Mouse (Mus musculus) neural tube, embryonic 12.5 days (tissue): ENCODE measurements around the gene Cxcl9. TPM values are rescaled to one million over a fixed set of nuclear protein-coding genes. Genes with fewer than 3 reads are reported as not detected.

Source experiments
- ATAC-seq: fragments of 200-750 bp; cut with Nextera tagmentation; 2 replicates; pipeline ENCODE4 v1.8.0; 2017; ENCODE audit warnings: low read depth, mild to moderate bottlenecking, moderate TSS enrichment, moderate library complexity; ENCODE audit not compliant: low FRiP score
- H3K27ac ChIP-seq: fragments of 300-500 bp; sonication (generic); 2 replicates; pipeline ENCODE4 v1.5.1; 2016
- H3K27me3 ChIP-seq: fragments of 300-500 bp; sonication (generic); replicated peaks from 2 replicates; pipeline ENCODE4 v1.6.1; 2016; ENCODE audit warnings: mild to moderate bottlenecking
- H3K36me3 ChIP-seq: fragments of 300-500 bp; sonication (generic); 2 replicates; pipeline ENCODE4 v1.6.1; 2016; ENCODE audit warnings: mild to moderate bottlenecking
- H3K4me1 ChIP-seq: fragments of 300-500 bp; sonication (generic); 2 replicates; pipeline ENCODE4 v1.6.1; 2016
- H3K4me2 ChIP-seq: fragments of 300-500 bp; sonication (generic); replicated peaks from 2 replicates; pipeline ENCODE4 v1.6.1; 2016; ENCODE audit warnings: mild to moderate bottlenecking
- H3K4me3 ChIP-seq: fragments of 300-500 bp; sonication (generic); 2 replicates; pipeline ENCODE4 v1.5.1; 2016
- H3K9ac ChIP-seq: fragments of 300-500 bp; sonication (generic); 2 replicates; pipeline ENCODE4 v1.6.1; 2016; ENCODE audit warnings: mild to moderate bottlenecking
- H3K9me3 ChIP-seq: fragments of 300-500 bp; sonication (generic); 2 replicates; pipeline ENCODE4 v1.6.1; 2016; ENCODE audit warnings: mild to moderate bottlenecking
- WGBS: fragments of 180-500 bp; shearing (Covaris S2); methylation state at CpG from one replicate; pipeline ENCODE4 v1.1.7; 2016; 5-methylcytosine and 5-hydroxymethylcytosine counted together
- polyA plus RNA-seq: library from polyadenylated mRNA; unstranded; fragments of >200 nt; fragmentation: Nextera tagmentation; extraction: Ambion mirVana; gene quantifications from 2 replicates; pipeline ENCODE4 v1.2.1, GENCODE M21; 2016

Cxcl9 gene
- polyA plus RNA-seq, 1 experiment from 2014 or later = not detected

- Histone ChIP-seq H3K4me3 (no peak overlapping the region), H3K27me3 (no peaks in the 10 kb centered on the region), H3K27ac (no peak overlapping the region), H3K36me3 (peaks cover 61% of the 10 kb centered on the region), H3K4me1 (peaks cover 10% of the 10 kb centered on the region), H3K9ac (no peak overlapping the region), H3K4me2 (no peak overlapping the region), H3K9me3 (no peaks in the 10 kb centered on the region)
- ATAC-seq = no peak
- WGBS = 85% methylated on average over 3 of the region's 3 CpGs
These were observed 23.6 kb downstream of the Cxcl9 start for GRCm38 (mm10) chr5:92304291-92304690.

DNA sequence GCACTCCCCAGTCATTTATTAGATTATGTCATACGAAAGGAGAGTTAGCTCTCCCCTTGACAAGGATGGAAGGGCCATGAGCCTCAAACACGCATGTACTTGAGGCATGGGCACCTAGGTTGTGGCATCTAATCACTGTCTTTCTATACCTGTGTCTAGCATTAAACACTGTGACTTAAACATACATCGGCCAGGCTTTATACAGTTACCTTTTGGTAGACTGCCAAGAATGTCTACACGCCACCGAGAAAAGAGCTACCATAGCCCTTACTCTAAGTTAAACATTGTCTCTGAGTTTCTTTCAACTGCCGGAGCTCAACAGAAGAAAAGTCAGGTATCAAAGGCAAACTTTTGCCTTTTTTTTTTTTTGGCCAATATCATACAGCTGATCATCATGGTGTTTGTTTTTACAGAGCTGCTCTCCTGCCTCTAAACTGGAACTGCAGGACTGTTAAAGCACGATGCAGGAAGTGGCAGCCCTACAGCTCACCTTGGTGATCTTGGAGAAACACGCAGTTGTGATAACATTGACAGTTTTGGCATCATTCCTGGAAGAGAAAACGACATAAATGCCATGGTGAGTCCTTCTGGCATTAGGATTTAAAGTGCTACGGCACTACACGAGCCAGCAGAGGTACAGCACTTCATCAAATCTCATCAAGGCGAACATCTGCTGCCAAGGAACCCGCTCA, 25.6 kb downstream of the Cxcl9 start:
- Histone ChIP-seq H3K9ac (no peak overlapping the region), H3K27me3 (no peaks in the 10 kb centered on the region), H3K4me2 (no peak overlapping the region), H3K4me1 (no peaks in the 10 kb centered on the region), H3K27ac (no peak overlapping the region), H3K4me3 (no peak overlapping the region), H3K36me3 (peaks cover 77% of the 10 kb centered on the region), H3K9me3 (no peaks in the 10 kb centered on the region)
- WGBS = 93% methylated on average over 13 of the region's 13 CpGs
- ATAC-seq = no peak

GRCm38 (mm10) chr5:92294525-92294924, 33.4 kb downstream of the Cxcl9 start:
- H3K4me3 ChIP-seq = no peak overlapping the region
- no peaks in the 10 kb centered on the region for H3K9me3 ChIP-seq
- H3K9ac ChIP-seq = no peak overlapping the region
- no peaks in the 10 kb centered on the region for H3K4me1 ChIP-seq
- no peak overlapping the region for H3K4me2 ChIP-seq
- H3K36me3 ChIP-seq = peaks cover 87% of the 10 kb centered on the region
- H3K27ac ChIP-seq = no peak overlapping the region
- H3K27me3 ChIP-seq = no peaks in the 10 kb centered on the region
- WGBS = 92% methylated on average over 2 of the region's 2 CpGs
- ATAC-seq = no peak

DNA sequence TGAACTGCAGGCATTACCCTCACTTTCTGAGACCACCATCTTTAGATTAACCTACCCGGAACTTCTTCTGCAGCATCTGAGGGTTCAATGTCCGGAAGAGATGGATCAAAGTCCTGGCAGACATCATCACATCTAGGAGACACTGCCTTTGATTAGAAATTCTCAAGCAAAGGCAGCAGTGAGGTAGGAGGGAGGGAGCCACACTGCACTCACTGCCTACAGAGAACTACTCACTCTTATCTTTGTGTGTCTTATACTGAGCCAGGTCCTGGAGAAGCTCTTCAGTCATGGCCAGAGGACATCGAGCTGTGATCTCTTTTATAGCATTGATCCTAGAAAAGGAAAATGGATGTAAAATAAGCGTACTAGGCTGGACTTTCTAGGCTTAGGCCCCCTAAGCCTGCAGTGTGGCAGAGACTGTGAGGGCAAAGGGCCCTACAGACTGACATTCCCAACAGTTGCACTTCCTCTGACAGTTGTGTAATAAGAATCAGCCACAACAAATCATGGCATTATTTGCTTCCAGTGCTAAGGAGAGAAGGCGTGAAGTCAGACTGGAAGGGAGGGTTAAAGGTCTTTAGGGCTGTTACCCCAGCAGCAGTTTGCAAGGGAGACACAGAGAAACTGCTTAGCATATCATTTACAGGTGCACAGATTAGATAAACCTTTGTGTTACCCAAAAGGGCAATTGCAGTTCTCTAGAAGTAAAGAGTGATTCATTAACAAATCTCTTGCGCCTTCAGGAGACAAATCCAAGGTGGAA, 36.0 kb downstream of the Cxcl9 start:
- H3K27me3 ChIP-seq = no peaks in the 10 kb centered on the region
- no peak overlapping the region for H3K4me2 ChIP-seq
- H3K4me1 ChIP-seq = no peaks in the 10 kb centered on the region
- no peak overlapping the region for H3K9ac ChIP-seq
- H3K9me3 ChIP-seq = no peaks in the 10 kb centered on the region
- no peak for ATAC-seq
- H3K27ac ChIP-seq = no peak overlapping the region
- no peak overlapping the region for H3K4me3 ChIP-seq
- WGBS = 93% methylated on average over 6 of the region's 6 CpGs
- H3K36me3 ChIP-seq = peaks cover 85% of the 10 kb centered on the region

- Histone ChIP-seq H3K4me1 (no peaks in the 10 kb centered on the region), H3K4me2 (no peak overlapping the region), H3K36me3 (peaks cover 69% of the 10 kb centered on the region), H3K27me3 (no peaks in the 10 kb centered on the region), H3K27ac (no peak overlapping the region), H3K9me3 (no peaks in the 10 kb centered on the region), H3K9ac (no peak overlapping the region), H3K4me3 (no peak overlapping the region)
- WGBS = 92% methylated on average over 6 of the region's 6 CpGs
- ATAC-seq = no peak
These were observed 40.0 kb downstream of the Cxcl9 start for GRCm38 (mm10) chr5:92287840-92288239.

- Histone ChIP-seq H3K27ac (no peak overlapping the region), H3K9ac (no peak overlapping the region), H3K27me3 (no peaks in the 10 kb centered on the region), H3K9me3 (no peaks in the 10 kb centered on the region), H3K4me2 (no peak overlapping the region), H3K4me1 (no peaks in the 10 kb centered on the region), H3K36me3 (peaks cover 26% of the 10 kb centered on the region), H3K4me3 (no peak overlapping the region)
- WGBS = 63% methylated on average over 3 of the region's 3 CpGs
- no peak for ATAC-seq
These were observed 44.8 kb downstream of the Cxcl9 start for GRCm38 (mm10) chr5:92283107-92283506.

DNA sequence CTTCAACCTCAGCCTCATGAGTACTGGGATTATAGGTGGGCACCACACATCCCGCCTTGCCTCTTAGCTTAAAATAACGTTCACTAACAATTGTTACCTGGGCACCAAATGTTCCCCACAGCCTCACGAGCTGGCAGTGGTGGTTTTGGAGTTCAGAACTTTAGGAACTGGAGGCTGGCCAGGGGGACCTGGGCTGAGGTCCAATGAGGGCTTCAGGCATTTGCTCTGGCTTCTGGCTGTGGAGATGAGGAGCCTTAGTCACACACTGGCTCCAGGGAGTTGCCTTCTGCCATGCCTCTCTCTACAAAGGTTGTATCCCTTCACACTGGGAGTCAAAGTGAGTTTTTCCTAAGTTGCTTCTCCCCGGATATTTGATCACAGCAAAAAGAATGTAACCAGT, 45.3 kb downstream of the Cxcl9 start:
- Histone ChIP-seq H3K27ac (no peak overlapping the region), H3K27me3 (no peaks in the 10 kb centered on the region), H3K9me3 (no peaks in the 10 kb centered on the region), H3K4me1 (no peaks in the 10 kb centered on the region), H3K36me3 (peaks cover 21% of the 10 kb centered on the region), H3K4me3 (no peak overlapping the region), H3K4me2 (no peak overlapping the region), H3K9ac (no peak overlapping the region)
- ATAC-seq = no peak
- WGBS = 86% methylated on average over 4 of the region's 4 CpGs

DNA sequence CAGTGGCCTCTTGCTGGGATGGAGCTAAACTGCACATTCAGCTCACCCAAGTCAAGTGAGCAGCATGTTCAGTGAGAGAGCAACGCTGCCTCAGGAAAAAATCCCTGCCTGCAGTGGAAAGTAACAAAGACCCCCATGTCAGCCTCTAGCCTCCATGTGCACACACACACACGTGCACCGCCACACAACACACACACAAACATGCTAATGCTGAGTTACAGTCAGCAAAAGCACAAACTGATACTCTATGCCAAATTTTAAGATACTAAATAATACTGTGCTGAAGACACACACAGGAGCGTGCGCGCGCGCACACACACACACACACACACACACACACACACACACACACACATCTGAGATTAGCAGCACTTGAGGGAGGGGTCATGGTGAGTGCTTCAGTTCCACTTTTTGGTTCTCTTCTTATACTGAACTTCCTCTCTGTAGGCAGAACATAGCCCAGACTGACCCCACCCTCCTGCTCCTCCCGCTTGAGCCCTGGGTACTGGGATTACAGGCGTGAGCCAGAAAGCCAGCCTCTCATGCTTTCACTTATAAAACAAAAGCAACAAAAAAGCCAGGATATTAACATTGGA, 48.8 kb downstream of the Cxcl9 start:
- peak overlapping the region; percentile 91; the same call in 1 of the 2 replicates for H3K4me2 ChIP-seq
- H3K36me3 ChIP-seq = no peaks in the 10 kb centered on the region
- no peaks in the 10 kb centered on the region for H3K9me3 ChIP-seq
- 87% methylated on average over 10 of the region's 10 CpGs for WGBS
- H3K9ac ChIP-seq = no peak overlapping the region
- no peak for ATAC-seq
- H3K27me3 ChIP-seq = no peaks in the 10 kb centered on the region
- no peak overlapping the region for H3K4me3 ChIP-seq
- no peaks in the 10 kb centered on the region for H3K4me1 ChIP-seq
- H3K27ac ChIP-seq = no peak overlapping the region

GRCm38 (mm10) chr5:92277437-92278394, 50.2 kb downstream of the Cxcl9 start, which contains the start of gene Naaa:
TSS of gene Naaa (minus strand) at chr5:92278170.
- Histone ChIP-seq H3K27ac (no peak within 1 kb of the TSS), H3K36me3 (no peaks in the 10 kb centered on the region), H3K4me3 (peak within 1 kb of the TSS; percentile 68), H3K4me1 (no peaks in the 10 kb centered on the region), H3K4me2 (peak within 1 kb of the TSS; percentile 91), H3K9me3 (no peaks in the 10 kb centered on the region), H3K27me3 (no peaks in the 10 kb centered on the region), H3K9ac (peak within 1 kb of the TSS; percentile 59)
- peak; percentile 92 for ATAC-seq
- WGBS = 3% methylated on average over 54 of the region's 54 CpGs
